Mouse (Mus musculus) neural tube, embryonic 10.5 days (tissue): ENCODE results near the gene Hscb.

ENCODE experiments used
- DNase-seq: peaks from one replicate; pipeline ENCODE4 v3.0.0-alpha.2; 2017; ENCODE audit warnings: low spot score; ENCODE audit errors: extremely low spot score

The Hscb gene

DNA sequence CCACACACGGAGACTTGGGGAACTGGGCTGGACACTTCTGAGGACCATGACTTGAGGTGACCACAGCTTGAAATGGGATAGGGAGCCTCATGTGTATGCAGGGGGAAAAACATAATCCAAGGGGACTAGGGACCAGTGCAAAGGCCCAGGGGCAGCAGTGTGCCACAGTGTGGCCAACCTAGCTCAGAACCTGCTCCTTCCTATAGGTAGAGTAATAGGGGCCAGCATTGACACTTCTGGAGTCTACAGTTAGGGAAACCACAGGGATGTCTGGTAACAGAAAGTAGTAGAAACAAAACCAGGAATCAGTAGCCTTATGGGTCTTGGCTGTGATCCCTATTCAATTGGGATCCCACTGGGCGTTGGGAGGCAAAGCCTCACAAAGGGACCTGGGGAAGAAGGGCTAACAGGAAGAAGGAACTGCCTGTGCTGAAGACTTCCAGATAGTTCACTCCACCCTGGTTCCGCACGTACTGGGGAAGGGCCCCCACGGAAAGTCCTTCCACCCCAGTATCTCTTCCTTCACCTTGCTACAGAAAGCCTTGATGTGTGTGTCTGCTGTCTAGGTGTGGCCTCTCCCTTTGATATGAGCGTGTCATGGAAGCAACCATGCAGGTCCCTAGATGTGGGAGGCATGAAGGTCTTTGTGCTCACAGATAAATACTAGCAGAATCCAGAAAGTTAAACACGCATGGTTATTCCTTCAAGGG lies 57.9 kb downstream of the Hscb start:
- DNase-seq, result no peak

DNA sequence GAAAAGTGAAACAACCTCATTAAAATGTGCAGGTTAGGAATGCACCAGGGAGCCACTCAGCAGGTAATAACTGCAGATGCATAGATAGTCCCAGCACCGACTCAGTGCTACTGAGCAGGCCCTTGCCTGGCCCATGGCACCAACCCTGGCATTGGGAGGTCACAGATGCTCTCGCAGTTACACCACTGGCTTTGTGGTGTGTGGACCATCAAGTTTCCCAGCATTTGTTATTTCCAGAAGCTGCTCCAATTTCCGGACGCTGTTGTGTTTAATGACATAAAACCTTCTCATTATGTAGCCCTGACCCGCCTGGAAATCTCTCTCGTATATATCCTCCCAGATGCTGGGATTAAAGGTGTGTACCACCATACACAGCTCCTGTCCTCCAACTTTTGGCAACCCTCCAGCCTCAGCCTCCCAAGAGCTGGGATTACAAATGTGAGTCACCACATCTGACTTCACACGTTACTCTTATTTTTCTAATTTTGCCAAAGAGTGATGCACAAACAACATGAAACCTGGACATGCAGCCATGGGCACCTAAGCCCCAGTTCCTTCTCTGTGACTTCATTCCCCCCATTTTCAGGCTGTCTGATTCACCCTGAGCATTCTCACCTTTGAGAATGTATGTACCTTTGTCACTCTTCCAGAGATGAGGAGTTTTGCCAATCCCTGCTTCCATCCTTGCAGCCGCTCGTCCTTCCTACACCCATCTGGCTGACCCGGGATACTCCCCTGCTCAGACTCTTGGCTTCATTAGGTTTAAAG lies 58.6 kb downstream of the Hscb start:
- DNase-seq, result no peak

DNA sequence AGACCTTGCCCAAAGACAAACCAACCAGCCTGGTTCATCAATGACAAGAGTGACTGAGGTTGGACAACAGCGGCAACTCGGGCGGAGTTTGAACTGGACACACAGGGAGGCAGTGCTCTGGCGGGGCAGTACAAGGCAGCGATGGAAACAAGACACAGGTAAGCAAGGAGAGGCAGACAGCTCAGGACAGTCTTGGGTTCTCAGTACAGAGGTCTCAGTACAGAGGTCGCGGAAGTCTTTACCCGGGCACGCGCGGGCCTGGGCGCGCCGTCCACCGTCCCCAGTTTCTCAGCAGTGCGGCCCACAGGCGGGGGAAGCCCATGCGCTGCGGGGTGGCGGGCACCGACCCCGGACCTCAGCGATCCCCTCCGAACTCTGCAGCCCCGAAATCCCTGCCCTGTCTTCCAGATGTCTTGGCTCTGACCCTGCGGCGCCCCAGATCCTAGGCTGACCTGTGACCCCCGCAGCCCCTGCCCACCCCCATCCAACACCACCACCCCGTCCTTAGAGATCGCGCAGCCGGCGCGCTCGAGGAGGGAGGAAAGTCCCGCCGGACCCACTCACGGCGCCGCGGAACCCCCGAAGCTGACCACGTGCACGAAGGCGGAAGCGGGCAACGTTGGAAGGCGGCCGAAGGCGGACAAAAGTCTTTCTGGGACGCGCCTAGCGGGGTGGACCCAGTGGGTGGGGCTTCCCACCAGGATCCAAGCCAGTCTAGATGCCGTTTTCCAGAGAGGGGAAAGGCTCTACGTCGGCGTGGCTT lies 59.4 kb downstream of the Hscb start, which contains the start of gene Pus1:
Gene Pus1 (minus strand): TSS at position 662 of the 763 bp plus-strand sequence.
- DNase-seq, result peak; percentile 88

DNA sequence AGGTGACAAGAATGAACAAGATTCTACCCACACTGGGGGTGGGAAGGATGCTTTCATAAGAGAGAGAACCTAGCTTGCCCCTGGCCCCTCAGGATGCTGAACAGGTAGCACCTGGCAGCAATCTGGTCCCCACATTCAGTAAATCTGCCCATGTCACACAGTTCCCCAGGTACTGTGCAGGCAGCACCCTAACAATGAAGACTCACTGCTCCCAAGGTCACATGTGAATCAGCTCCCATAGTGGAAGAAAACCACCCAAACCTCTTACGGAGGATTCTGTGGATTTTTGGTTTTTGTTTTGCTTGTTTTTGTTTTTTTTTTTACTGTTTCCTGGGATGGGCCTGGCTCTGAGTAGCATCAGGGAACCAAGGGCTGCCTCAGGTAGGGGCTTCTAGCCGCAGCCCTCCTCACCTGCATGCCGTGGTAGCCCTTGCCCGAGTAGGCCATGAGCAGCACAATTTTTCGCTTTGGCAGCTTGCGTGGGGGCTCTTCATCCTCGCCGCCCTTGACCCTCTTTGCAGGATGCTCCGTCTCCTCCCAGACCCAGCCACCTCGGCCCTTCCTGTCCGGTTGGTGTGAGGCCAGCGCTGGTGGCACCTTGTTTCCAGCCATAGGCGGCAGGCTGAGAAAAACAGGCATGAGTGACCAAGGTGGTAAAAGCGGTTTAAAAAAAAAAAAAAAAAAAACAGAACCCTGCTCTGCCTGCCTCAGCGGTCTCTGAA lies 60.1 kb downstream of the Hscb start:
- no peak for DNase-seq
